Mouse (Mus musculus) heart, postnatal 0 days (tissue): ENCODE data around the gene Ndufb10.

ENCODE experiments used
- CTCF ChIP-seq: IDR thresholded peaks from 2 replicates; pipeline ENCODE4 v1.5.1; 2016; ENCODE audit warnings: antibody characterized with exemption, control low read depth, low read depth
- EP300 ChIP-seq: IDR thresholded peaks from 2 replicates; pipeline ENCODE4 v1.6.1; 2016; ENCODE audit warnings: antibody characterized with exemption, low read depth

DNA sequence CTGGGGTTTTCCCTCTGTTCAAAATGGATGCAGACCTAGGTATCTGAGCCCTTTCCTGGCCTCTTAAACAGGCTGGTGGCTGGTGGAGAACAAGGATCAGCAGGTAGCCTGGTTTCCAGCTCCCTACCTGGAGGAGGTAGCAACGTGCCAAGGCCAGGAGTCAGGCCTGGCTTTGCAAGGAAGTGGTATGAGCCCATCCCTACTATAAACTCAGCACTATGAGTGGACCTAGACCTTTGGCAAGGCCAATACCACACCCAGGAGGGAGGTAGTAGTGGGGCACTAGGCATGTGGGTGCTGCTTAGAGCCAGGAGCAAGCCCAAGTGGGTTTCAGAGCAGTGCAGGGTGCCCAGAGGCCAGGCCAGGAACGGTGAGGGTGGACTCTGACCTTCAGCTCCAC is 24.8 kb downstream of the Ndufb10 start:
- TF ChIP-seq CTCF, result no peak
- no peak for TF ChIP-seq EP300
